Mouse (Mus musculus): ENCODE measurements around the gene Il2rg.

Gene Il2rg

DNA sequence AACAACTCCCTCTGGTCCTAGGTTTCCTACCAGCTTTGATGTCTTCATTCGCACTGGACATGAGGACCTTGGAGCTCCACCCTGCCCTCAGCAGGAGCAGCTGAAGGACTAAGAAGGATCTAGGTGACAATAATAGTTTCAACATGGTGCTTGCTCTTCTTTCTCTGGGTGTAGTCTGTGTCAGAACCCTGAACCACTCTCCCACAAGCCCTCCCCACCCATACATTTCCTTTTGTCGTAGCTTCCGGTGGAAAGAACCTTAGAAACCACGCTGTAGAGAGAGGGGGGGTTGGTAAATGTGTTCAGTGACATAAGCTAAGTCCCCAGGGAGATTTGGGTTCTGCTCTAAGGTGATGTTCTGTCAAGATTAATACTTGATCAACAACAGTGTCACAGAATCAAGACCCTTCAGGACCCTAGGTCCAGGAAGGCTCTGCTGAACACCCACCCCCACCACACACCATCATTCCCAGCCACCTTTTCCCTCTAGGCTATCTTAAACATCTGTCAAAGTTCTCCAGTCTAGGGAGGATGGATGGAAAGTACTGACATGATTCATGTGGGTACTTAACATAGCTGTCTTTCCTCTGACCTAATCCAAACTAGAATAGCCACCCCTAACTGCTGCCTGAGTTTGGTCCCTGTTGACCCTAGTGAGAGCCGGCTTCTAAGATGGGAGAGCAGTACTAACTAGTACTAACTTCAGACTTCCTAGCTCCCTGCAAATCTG is at the start of gene Il2rg:
TSS of gene Il2rg (minus strand) at position 231 of the 730 bp plus-strand sequence.
- no peak for DNase-seq

DNA sequence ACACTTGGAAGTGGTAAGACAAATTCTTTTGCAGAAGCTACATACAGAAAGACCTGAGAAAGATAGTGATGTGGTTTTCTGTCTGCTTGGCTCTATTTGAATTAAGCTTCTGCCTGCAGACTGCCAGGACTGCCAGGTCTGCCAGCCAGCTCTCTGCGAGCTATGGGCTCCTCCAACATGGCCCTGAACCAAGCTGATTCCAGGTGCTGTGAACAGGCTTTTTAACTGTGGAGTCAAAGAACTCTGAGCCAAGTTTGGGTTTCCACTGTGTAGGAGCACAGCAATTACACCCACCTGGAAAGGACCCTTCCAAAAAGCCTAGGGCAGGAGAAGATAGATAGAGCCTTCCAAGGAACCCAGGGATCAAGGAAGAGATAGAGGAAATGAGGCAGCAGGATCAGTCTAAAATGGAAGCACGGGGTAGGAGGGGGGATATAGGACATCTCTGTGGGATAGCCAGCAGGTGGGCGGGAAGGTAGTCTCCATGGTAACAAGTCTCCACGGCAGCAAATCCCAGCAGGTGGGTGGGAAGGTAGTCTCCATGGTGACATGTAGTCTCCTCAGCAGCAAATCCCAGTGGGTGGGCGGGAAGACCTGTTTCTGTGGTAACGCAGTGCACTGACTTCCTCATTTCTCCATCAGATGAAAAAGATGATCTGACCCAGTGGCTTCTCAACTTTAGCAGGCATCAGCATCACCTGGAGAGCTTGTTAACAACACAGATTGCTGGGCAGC is 45.7 kb upstream of the Il2rg start:
- DNase-seq = no peak

DNA sequence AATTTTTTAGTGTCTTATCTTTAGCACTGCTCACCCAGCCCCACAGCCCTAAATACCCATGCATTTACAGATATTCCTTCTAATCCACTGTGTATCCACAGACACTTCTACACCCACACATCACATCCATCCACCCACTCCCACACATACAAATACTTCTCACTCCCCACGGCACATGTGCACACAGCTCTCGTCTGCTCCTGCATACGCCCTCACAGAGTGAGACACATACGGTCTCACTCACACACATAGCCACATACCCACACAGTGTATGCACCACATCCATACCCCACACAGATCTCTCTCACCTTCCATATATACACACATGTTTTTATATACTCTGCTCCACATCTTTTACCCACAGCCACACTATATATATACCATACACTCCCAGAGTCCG is 41.2 kb upstream of the Il2rg start:
- no peak for DNase-seq

DNA sequence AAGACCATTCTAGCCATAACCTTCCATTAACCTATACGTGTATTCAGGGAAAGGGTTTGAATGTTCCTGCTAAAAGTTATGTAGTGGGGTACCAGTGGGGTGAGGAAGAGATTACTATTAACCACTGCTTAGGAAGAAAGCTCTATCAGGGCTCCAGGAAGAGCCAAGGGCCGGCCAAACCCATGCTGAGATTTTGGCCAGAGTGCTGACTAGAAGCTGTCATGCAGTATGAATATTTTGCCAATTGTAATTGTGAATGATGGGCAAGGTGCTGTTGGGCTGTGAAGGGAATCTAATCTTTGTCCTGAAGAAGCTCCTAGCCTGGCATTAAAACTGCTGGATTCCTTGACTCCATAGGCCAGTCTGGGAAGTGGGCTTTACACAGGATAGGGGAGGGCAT is 36.6 kb upstream of the Il2rg start:
- DNase-seq = no peak

DNA sequence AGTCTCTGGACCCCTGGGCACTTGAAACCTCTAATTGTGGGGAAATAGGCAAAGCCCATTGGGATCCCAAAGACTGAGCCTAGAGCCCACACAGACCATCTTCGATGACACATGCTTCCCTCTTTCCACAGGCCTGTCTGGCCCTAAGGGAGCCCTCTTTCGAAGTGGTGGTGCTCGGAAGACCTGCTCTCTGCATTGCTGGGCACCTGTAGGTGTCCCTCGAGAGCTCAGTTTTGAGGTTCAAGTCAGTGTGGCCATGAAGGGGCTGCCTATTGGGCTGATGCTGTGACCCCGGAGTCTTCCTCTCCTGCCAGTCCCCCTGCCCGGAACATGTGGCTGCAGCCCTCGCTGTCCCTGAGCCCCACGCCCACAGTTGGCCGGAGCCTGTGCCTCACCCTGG is 33.6 kb upstream of the Il2rg start:
- DNase-seq = no peak

DNA sequence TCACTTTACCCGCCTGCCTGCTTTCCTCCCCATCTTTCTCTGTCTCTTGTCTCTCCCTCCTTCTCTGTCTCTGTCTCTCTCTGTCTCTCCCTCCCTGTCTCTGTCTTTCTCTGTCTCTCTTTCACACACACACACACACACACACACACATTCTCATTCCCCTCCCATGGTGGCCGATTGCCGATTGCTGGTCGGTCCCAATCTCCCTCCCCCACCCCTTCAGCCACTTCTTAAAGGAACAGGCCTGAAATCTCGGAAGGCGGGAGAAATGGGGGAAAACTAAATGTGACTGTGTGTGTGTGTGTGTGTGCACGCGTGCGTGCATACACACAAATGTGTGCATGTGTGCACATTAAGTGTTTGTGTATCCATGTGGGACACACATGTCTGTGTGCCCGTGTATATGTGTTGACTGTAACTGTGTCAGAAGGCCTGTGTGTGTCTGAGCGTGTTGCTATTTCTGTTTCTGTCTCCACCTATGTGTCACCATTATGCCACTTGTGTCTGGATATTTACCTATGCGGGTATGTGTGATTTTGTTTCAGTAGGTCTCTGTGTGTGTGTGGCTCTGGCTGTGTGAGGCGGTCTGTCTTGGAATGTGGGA is 32.5 kb upstream of the Il2rg start:
- DNase-seq = no peak

DNA sequence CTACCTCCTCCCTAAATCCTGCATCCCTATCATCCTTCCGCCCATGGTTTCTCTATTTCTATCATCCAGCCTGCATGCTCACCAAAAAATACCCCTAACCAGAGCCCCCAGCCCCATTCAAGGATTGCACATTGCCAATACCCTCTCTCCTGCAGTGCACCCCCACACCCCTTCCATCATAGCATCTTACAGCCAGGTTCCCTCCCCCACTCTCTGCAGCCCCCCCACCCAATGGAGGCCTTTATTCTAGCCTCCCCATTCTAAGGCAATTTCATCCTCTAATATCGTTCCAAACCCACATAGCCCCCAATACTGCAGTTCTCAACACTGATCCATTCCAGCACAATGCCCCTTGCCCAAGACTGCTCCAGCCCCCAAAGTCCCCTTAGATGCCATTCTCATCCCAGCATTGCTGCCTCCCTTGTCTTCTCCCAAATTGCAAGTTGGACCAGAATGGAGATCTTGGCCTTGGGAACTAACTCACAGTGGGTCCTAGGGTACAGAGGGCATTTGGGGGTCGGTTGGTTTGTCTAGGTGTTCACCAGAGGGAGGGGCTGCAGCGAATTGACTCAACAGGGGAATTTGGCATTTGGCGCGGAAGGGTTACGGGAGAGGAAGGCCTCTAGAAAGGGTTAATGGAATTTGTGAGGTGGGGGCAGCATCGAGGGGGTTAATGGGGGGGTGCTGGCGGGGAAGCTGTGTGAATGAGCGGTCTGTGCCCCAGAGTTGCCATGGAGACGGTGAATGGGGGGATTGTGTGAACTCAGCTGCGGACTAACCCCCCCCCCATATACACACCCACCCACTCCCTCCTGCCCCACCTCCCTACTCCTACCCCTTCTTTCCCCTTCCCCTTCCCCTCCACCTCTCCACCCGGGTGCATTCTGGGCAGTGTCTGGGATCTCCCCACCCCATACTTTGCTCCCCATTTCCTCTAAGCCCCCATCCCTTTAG is 31.7 kb upstream of the Il2rg start:
- DNase-seq = no peak

DNA sequence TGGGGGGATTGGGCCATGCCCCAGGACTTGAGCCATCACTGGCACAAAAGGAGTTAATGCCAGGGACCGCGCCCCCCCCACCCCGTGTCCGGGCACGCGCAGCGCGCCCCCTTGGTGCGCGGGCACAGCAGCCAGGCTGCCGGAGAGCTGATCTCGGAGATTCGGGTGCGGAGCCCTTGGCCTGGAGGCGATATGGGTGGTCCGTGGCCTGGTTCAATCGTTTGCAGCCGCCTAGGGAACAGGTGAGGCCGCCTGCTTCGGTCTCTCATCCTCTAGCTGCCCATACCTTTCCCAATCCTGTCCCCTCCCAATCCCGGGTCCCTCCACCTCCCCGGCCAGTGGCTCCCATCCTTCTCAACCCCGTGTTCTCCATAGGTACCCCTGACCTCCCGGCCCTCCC is 31.0 kb upstream of the Il2rg start, which contains the start of gene Nlgn3:
TSS of gene Nlgn3 (plus strand) at position 114 of the 400 bp plus-strand sequence.
- peak; percentile 21 for DNase-seq

DNA sequence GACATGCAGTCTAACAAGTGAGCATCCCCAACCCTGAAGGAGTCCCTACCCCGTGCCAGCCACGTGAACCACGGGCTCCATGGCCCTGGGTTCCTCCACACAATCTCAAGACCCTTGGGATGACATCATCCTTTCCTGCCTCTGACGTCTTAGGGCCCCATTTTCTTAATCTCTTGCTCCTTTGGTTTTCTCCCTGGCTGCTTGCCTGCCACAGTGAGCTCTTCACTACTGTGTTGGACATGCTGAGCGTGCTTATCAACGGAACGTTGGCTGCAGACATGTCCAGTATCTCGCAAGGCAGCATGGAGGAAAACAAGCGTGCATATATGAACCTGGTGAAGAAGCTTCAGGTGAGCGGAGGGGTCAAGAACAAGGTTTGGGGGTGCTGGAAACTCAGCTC is 22.1 kb upstream of the Il2rg start:
- no peak for DNase-seq

DNA sequence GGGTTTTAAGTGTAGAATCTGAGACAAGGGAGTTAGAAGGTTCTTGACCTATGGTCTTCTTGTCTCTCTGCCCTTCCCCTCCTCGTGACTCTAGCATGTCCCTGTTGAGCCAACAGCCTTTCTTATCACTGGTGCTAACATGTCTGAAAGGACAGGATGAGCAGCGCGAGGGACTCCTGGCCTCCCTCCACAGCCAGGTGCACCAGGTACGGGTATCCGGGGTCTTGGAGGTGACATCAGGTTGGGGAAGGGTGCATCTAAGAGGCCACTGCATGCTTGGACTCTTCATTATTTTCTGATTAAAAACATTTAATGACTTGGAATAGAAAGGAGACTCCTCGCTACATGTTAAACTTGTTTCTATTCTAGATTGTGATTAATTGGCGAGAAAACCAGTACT is 21.0 kb upstream of the Il2rg start:
- DNase-seq = no peak

DNA sequence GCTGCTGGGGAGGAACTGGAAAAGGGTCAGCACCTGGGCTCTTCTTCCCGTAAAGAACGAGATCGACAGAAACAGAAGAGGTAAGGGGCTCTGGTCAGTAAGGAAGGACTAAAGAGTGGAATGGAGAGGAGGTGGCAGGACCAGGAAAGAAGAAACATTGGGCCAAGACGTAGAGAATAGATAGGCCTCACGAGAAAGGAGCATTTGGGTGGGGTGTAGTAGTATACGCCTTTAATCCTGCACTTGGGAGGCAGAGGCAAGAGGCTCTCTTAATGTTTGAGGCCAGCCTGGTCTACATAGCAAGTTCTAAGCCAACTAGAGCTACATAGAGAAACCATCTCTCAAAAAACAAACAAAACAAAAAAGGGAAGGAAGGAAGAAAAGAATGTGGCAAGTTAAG is 20.4 kb upstream of the Il2rg start:
- DNase-seq = no peak

DNA sequence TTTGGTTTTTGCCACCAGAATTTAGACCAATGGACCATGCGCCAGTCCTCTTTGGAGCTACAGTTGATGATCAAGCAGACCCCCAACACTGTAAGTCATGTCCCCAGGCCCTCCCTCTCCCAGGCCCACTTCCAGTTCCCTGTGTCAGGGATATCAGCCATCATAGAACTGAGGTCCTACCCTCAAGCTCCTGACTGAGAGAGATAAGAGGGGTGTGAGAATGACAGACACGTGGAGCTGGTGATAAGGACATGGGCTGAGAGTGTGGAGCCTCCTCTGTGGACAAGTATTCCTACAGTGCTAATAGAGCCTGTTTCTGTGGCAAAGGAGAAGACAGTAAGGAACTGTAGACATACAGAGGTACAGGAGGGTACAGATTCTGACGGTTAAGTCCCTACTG is 19.5 kb upstream of the Il2rg start:
- no peak for DNase-seq

DNA sequence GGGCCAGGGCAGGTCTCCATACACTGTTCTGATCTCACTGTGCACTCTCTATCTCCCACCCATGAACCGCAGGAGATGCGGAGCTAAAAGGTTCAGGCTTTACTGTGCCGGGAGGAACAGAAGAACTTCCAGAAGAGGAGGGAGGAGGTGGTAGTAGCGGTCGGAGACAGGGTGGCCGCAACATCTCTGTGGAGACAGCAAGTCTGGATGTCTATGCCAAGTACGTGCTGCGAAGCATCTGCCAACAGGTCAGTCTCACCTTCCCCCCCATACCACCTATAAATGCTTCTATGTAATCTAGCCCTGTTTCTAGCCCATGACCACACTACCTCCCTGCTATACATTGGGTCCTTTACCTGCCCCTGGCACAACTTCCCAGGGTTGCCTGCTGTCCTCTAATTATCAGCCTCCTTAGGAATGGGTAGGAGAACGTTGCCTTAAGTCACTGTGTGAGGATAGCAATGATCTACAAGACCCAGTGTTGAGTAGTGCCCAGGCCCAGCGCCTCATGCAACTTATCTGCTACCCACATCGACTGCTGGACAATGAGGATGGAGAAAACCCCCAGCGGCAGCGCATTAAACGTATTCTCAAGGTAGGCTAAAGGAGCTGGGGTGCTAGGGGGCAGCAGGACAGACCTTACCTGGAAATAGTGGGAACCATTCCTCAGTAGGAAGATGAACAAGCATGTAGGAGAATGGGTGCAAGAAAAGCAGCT is 18.1 kb upstream of the Il2rg start:
- no peak for DNase-seq

DNA sequence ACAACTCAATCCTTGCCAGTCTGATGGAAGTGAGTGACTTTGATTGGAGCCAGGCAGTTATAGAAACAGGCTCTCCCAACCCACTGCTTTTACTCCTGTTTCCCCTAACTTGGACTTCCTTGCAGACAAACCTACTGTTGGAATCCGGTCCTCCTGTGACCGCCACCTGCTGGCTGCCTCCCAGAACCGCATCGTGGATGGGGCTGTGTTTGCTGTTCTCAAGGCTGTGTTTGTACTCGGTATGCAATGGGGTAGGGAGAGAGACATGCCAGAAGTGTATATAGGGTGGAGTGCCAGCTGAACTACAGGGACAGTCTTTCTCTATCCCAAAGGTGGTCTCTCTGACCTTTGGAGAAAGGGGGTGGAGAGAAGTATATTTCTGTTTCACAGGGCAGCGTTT is 17.5 kb upstream of the Il2rg start:
- peak; percentile 83 for DNase-seq

DNA sequence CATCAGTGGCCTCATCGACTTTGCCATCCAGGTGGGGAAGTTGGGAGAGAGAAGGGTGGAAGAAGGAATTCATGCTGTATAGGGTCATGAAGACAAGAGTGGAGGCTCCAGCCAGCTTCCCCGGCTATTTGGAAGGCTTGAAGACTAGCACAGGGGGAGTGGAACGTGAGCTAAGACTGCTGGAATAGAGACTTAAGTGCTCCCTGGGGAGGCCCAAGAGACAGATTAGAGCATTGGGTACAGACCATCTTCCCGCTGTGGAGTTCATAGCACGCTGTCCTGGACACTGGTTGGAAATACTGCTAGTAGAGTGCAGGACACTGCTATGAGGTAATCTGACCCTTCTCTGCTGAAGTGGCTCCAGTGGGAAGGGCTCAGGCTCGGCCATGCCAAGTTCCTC is 14.8 kb upstream of the Il2rg start:
- DNase-seq = no peak

DNA sequence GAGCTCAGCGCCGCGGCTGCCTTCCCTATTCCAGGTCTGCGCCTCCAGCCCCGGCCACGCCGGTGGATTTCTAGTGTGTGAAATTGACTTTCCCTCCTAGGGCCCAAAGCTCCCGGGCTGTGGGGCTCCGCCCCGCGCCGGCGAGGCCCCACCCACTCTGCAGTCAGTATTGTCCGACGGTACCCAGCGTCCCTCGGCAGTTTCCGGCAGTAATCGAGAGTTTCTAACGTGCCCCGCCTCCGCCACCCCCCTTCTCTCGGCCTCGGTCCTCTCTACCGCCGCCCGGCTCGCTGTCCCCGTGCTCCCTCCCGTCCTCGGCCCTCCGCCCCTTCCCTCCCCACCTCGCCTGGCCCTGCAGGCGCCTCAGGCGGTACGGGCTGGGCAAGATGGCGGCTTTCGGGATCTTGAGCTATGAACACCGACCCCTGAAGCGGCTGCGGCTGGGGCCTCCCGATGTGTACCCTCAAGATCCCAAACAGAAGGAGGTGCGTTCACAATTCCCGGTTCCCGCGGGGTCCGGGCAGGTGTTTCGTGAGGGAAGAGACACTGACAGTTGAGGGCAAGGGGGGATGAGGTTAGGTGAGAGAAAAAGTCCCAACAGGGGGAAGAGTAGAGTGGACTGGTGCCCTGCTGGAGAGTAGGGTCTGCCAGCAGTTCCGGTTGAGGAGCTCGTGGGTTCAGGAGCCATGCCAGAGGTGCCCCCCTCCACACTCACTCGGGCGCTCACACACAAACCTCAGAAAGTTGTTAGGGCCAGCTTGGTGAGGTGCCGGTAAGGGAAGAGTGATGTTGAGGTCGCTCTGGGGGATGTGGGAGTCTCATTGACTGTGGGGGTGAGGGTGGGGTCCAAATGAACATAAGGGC is 6.1 kb upstream of the Il2rg start, which contains the start of gene Med12:
TSS of gene Med12 (plus strand) at position 156 of the 864 bp plus-strand sequence.
- DNase-seq = peak; percentile 89

DNA sequence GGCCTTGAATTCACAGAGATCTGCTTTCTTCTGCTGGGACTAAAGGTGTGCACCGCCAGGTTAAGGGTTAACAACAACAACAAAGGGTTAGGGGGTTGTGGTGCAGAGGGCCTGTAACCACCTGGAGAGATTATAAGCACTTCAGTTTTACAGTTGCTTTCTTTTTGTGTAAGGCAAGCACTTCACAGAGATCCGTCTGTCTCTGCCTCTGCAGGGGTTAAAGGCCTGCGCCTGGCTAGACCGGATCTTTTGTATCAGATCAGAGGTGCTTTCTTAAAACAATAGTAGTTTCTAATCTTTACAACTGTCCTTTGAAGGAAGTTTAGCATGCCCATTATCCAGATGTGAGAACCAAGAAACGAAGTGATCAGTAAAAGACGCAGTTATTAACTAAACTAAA is 5.4 kb upstream of the Il2rg start:
- DNase-seq = peak; percentile 35

DNA sequence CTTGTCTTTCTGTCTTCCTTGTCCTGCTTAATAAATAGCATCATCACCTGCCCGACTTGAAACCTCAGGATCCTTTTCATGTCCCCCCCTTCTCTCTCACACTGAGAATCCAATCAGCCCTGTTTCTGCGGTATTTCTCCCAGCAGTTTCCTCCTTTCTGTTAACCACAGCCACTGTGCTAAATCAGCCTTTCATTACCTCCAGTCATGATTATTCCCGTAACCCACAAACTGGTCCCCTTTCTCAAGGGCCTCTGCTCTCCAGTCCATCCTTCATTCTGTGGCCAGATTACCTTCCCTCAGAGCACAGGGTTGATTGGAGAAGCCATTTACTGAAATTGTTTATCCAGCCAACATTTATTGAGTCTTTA is 685 bp upstream of the Il2rg start, which contains the start of gene Gm20489:
TSS of gene Gm20489 (minus strand) at position 269 of the 370 bp plus-strand sequence.
- no peak for DNase-seq

DNA sequence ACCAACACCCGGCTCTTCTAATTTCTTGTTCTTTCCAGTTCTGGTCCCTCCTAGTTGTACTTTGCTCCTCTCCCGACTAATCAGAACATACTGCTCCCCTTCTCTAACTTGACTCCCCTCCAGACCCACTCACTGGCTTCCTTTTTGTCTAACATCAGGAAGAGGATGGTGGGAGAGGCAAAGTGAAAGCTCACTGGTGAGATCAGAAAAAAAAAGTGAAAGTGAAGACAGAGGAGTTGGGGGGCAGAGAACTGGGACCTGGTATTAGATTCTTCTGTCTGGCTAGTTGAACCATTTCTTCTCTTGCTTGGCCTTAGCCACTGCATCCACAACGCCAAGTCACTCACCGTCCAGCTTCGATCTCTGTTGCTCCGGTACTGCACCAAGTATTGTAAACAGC is 1.4 kb downstream of the Il2rg start:
- no peak for DNase-seq

DNA sequence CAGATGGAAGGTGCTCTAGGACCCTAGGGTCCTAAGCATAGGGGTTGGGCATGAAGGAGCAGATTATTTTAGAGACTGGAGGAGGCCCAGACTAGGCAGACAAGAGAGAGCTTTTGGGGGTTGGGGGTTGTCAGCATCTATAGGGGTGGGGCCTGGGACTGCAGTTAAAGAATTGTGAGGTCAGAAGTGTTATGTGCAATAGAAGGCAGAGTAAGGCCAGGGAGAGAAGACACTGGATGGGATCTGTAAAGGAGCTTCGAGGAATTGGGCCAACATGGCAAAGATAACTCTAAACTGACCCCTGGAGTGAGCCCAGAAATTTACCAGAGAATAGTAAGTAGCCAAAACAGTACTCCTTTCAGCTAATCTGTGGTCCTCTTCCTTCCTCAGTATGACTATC is 4.2 kb downstream of the Il2rg start, which contains the start of gene Gm614:
TSS of gene Gm614 (minus strand) at position 101 of the 400 bp plus-strand sequence.
- no peak for DNase-seq
